Mouse (Mus musculus) gastrocnemius, postnatal 25 days (tissue): Measurements from ENCODE around the gene Entpd1. TPM values are rescaled to one million over a fixed set of nuclear protein-coding genes. Genes with fewer than 3 reads are reported as not detected.

ENCODE experiments used
- DNase-seq: peaks from one replicate; pipeline ENCODE4 v3.0.0; 2022
- total RNA-seq, 2 experiments: library from RNA; stranded (reverse); gene quantifications; 1 replicate in 1 of 2; 2 replicates in 1 of 2; pipeline ENCODE4 v1.2.3; 2021

Entpd1 gene
- total RNA-seq, 2 experiments from 2014 or later: 13.7 to 15.8 TPM

DNA sequence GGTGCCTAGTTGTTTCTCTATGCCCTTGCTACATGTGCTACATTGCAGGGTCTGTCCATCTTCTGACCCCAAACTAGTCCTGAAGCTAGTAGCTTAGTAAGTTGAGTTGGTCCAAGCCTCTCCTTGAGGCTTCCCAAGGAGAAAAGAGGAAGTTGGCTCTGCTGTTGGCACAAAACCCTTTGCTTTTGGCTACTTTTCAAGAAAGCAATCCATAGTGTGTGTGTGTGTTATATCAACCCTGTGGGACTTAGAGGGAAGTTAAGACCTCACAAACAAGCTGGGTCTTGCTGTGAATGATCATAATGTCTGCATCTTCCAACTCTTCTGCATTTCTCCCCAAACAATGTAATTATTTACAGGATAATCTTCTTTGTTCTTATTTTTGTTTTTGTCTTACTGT is 16.8 kb downstream of the Entpd1 start:
- no peak for DNase-seq

DNA sequence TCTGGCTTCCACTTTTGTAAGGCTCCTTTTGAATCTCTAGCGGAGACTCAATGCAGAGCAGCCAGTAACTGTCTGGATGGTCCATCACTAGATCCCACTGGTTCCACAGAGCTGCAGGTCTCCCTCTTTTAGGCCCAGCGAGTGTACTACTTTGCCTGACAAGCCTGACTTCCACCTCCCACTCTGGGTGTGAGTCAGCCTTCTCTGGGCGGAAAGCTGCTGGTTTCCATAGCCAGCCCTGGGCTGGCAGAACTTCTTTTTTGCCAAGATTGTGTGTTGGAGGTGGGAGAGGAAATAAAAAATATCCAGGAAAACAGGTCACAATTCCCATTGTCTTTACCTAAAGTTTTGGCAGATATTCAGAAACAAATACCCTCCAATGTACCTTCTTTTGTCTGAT is 17.9 kb downstream of the Entpd1 start:
- no peak for DNase-seq

DNA sequence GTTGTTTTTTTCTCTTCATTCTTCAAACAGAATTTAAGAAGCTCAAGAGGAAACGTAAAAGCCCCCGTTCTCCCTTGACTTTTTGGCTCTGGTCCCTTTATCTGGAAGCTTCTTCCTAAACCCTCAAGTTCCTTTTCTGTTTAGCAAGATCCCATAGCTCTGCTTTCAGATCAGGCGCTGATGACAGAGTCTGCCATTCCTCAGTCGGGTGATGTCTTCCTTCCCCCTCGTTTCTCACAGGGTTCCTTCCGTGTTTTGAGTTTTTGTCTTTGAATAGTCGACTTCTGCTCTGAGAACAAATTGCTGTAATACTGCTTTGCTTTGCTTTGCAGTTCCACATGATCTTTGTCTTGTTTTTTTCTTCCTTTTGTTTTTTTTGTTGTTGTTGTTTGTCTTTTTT is 18.4 kb downstream of the Entpd1 start:
- no peak for DNase-seq

DNA sequence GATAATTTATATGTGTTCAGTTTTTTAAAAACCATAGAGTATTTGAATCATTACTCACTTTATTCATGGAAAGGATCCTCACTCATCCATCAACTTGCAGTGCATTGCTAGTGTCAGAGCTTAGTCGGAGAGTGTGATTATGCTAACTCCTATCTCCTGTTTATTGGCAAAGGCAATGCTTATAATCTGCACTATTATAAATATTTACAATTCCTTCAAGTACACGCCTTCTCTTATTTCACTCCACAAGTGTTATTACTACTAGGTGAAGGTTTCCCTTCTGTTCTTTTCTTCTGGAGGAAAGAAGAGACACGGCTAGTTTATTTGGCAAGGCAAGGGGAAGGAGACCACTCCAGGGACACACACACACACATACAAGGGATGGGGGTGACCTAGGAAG is 20.0 kb downstream of the Entpd1 start:
- DNase-seq: no peak

DNA sequence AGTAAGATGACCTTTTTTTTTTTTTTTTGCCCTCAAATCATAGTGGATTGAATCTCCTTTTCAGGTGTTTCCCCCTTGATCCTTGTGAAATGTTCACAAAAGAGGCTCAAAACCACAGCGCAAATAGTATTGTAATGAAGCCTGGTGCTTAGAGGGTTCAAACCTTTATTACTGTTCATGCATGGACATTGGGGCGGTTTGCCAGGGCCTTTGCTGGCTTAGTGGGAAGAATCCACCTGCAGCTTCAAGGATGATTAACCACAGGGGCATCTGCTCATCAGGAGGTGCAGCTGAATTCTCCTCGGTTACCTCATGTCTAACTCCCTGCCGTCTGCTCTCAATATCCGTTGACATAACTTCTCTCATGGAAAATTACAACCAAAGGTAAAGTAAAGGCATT is 20.5 kb downstream of the Entpd1 start:
- DNase-seq: no peak

DNA sequence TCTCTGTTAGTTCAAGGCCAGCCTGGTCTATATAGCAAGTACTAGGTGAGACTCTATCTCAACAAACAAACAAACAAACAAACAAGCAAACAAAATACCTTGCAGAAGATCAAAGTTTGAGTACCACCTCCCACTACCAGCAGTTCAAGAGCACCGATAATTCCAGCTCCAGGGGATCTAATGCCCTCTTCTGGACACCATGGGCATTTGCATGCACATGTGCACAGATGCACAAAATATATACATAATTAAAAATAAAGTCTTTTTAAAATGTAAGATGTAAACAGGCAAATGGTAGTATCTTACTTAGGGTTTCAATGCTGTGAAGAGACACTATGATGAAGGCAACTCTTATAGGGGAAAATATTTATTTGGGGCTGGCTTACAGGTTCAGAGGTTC is 21.0 kb downstream of the Entpd1 start:
- DNase-seq: no peak

DNA sequence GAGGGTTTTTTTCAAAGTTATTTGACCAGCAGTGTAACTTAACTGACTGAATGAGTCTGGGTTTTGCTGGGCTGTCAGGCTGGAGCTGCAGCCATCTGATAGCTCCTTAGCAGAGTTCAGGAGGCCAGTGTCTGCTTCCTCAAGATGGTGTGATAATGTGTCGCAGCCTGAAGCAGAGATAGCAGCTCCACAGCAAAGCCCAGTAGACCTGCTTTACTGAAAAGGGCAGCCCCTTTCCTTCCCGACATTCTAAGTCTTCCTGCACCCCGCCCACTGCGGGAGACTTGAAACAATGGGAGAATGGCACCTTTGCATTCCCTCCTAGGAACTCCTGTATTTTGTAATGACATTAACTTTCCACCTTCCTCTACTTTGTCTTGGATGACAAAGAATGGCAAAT is 24.9 kb downstream of the Entpd1 start:
- DNase-seq: peak; percentile 42

DNA sequence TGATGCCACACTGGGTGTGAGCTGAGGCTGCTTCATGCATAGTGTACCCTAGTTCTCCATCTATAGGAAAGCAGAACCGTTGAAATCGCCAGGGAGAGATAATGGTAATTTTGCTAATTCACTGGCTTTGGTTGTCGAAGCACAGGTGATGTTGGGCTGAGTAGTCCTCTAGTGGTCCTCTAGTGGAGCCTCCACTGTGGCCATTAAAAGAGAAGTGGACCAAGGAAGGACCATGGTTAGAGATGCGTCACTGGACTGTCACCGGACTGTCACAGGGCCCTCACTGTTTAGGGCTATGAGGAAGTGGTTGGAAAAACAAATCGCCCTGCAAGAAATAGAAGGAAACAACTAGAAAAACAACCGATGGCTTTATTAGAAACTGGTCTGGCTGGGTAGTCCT is 25.4 kb downstream of the Entpd1 start:
- no peak for DNase-seq

DNA sequence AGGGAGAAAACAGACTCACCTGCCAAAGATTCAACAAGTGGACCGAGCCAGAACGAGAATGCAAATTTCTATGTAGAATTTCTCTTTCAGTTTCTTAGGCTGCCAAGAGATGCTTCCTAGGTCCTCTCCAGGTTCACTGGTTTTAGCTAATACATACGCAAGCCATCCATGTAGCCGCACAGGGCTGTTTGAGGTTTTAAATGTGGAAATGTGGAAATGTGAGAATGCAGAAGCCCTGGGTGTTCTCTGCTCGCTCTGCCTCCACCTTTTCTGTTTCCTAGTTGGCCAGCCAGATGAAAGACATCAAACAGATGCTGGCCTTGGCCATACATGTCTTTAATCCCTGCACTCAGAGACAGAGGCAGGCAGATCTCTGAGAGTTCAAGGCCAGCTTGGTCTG is 26.4 kb downstream of the Entpd1 start:
- DNase-seq: no peak

DNA sequence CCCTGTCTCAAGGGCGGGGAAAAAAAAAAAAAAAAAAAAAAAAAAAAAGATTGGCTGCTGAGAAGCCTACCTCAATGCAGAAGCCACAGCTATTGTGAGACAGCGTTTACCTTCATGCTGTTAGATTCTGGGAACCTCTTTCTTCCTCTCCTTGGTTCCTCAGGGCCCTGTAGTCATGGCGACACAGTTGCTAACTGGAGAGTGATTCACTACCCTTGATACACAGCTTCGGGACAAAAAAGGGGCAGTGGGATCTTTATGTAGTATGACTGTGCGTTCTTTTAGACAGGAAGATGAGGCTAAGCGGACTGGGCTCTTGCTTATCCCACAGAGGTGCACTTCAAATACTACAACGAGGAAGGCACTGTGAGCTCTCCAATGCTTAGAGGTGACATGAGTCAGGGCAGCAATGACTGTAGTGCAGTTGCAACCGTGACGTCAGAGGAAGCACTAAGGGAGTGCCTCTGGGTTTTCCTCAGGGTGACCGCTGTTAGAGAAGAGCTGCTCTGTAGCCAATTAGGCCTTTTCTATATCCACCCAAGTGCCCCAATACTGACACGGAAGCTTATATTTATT is 27.7 kb downstream of the Entpd1 start:
- no peak for DNase-seq

DNA sequence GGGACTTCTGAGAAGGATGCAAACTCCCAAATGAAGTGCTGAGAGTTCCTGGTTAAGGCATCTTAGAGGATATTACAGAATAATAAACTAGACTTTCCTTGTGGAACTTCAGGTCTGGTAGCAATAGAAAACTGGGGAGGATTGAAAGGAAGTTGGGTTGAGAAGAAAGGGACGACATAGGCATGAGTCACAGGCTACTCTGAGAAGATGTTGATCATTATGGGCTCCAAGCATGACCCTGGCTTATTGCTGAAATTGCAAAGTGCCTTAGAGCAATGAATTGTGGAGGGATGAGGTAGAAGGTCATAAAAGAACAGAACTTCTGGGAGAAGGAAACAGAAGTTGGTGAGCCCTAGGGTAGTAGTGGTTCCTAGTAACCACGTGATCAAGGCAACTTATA is 28.6 kb downstream of the Entpd1 start:
- no peak for DNase-seq

DNA sequence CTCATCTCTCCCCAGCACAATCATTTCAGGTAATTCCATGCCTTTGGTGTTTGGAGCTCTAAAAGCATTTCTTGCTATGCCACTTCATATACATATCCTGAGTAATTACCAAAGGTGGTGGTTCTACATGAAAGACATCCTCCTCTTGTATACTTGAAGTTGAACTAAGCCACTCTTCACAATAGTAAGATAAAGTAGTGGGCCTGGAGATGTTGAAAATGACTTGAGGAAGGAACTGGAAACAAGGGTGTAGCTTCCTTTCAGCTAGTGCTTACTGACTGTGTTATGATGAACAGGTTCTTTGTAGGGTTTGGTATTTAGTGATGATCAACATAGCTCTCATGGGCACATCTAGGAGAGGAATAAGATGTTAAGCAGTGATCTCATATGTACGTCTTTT is 31.7 kb downstream of the Entpd1 start:
- no peak for DNase-seq

DNA sequence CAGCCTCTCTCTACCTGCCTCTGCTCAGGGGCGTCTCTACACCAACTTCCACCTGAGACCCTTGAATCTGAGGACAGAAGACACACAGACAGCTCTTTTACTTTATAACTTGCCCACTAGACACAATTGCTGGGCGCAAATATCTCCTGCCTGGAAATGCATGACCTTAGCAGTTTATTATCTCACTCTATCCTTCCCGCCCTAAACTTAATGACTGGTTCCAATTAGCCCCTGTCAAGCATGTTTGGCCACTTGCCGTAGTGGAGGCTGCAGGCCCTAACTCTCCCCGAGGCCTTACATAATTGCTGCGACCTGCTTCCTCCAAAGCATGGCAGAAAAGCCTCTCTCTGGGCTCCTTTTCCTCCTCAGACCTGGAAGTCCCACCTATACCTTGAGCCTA is 34.2 kb downstream of the Entpd1 start:
- DNase-seq: no peak

DNA sequence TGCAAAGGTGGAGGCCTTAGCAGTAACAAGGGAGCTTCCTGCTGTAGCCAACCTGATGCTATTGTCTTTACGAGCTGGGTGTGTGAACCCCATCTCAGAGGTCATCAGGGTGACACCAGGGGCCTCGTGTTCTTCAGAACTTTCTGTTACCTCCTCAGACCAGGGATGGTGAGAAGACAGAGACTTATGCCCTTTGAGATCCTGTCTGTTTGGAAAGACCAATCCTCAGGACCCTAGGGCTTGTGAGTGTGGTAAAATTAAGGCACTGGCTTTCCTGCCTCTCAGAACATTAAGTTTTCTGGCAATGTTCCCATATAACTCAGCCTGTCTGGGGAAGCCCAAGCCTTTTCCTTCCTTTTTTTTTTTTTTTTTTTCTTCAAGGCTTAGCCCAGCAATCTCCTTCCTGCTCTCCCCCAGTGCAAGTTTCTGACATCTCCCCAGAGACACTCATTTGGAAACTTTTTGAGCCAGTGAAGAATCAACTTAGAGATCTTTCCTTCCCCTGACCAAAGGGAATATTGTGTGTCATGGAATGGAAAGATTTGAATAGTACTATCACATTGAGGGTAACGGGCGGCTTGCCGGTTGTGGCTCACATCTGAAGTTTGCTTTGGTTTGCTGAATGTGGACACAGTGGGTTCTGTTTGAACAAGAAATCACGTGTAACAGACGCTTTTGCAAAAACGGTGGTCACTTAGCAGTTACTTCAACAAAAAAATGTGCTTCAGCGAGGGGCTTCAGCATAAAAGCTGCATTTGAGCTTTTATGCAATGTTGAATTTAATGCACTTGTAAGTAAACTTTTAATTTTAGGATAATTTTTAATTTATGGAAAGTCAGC is 35.4 kb downstream of the Entpd1 start:
- peak; percentile 30 for DNase-seq

DNA sequence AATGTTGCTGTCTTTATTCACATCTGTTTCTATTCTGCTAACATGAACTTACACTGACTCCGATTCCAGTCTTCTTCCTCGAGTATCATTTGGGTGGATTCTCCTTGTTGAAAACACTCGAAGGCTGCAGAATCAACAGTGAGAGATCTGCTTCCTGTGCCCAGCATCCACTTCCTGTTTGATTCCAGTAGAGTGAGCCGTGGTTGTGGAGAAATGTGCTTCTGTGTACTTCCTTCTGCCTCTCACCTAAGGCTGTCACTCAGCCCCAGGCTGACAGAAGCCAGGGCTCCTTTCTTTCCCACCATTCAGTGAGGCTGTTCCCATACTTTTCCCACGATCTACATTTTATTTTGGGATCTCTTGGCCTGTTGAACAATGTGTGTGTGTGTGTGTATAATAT is 37.9 kb downstream of the Entpd1 start:
- no peak for DNase-seq

DNA sequence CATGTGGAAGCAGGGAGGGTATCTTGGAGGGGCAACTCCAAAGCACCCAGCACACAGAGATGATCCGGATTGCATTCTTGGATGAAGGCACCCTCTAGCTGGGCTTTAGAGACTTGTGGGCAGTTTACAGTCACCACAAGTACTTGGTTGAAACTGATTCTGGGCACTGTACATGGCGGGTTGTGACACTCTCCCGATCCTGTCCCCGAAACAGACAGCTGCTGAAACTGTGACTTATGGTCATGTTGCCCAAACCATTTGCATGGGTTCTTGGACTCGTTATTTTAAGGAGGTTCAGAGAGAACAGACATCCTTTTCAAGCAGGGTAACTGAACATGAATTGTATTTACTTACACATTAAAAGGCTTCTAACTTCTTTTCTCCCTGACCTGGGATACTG is 44.0 kb downstream of the Entpd1 start:
- DNase-seq: no peak

DNA sequence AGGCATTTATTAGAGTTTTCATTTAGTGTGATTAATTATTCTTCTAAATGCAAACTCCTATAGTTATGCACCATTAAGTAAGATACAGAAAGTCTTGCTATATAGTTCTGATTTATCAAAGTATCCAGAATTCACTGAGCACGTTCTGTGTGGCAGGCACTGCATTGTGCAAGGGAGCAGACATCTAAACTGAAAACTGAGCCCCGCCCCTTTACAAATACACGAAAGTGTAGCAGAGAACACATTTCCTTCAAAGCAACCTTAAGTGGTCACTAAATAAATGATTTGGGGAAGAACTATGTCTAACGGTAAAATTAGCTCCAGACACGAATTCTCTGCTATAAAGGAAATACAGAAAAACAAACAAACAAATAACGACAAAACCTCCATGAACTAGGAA is 46.1 kb downstream of the Entpd1 start:
- no peak for DNase-seq

DNA sequence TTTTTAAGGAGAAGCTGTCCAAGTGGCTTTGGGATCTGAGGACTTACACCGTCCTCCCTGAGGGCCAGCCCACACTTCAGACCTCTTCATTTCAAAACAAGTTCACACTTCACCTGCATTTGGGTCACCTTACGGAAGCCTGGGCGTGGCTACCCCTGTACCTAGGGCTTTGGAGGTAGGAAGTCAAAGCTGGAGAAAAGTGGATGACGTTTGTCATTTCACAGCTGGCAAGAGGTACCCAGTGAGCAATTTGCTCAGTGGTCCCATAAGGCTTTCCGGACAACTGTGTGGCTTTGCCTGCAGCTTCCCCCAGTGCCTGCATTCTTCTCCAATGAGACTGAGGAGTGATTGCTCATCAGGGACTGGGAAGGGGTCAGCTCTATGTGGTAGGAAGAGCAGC is 46.8 kb downstream of the Entpd1 start:
- no peak for DNase-seq

DNA sequence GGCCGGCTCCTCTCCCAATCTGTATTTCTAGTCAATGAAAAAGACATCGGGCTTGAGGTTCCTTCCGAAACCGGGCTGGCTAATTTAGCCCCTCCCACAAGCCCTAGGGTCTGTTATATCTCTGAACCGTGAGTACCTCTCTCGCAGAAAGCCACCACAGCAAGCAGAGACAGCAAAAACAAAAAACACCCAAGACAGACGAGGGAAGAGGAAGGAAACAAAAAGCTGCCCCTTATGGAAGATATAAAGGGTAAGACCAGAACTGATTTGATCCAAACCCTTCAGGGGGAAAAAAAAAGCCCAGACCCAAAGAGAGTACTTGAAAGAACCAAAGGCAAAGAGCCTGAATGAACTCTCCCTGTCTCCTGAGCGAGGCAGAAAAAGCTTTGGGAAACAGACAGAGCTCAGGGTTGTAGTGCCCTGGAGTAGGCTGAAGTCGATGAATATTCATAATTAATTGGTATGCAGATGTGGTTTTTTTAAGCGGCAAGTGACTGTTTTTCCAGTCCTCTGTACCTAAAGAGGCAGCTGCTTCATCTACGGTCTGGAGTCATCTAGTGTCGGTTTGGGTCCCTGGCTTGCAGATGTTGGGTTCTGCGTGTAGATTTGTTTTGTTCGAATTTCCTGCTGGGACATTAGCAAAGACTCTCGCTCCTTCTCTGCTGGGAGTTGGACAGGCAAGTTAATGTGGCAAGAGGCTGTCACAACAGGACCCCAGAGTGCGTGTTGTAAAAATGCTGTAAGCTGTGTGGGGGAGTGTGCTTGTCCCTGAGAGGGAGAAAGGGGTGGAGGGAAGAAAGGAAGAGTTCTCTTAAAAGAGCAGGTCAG is 47.7 kb downstream of the Entpd1 start:
- DNase-seq: no peak

DNA sequence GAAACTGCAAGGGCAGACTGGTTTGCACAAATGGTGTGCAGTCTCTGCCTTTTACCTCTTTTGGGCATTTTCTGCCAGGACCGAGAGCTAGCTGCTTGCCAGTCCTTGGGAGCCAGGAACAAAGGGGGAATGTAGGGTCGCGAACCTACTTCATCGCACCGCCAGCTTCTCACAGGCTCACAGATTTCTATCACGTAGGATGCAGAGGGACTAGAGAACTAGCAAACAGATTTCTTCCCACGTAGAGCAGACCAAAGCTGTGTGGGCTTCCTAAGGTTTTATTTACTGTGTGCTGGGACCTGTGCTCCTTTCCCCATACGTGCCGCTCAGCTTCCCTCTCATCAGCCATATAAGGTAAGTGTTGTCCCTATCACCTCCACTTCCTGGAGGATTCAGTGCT is 48.3 kb downstream of the Entpd1 start:
- no peak for DNase-seq

DNA sequence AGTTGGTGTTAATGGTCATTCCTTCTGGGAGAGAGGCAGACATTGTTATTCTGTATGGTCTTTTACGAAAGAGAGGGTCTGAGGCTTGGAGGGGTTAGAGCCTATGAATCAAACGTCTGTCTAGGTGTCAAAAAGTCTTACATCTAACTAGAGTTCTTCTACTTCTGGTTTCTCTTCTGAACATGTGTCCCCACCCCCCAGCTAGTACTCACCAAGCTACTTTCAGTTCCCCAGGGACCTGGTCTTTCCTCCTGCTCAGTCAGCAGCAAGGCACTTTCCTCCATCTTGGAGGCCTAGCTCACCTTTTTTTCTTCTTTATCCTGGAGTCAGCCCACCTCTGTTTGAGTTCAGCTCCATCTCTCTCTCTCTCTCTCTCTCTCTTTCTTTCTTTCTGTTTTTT is 48.9 kb downstream of the Entpd1 start:
- DNase-seq: no peak

DNA sequence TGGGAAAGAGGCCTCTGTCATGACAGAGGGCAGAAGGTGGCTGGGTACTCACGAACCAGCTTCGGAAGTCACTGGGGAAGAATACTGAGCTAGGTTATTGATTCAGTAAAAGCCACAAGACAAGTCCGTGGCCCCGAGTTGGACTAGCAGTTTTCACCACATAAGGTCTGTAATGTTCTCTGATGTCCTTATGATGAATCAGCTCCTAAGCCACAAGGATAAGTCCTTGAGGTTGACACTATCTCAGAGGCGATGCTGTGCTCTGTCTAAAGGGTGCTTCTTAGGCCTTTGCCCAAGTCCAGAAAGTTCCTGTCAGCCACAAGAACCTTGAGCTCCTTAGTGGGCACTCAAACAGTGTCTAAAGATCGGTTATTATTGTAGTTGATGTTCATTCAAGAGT is 49.7 kb downstream of the Entpd1 start:
- DNase-seq: no peak

DNA sequence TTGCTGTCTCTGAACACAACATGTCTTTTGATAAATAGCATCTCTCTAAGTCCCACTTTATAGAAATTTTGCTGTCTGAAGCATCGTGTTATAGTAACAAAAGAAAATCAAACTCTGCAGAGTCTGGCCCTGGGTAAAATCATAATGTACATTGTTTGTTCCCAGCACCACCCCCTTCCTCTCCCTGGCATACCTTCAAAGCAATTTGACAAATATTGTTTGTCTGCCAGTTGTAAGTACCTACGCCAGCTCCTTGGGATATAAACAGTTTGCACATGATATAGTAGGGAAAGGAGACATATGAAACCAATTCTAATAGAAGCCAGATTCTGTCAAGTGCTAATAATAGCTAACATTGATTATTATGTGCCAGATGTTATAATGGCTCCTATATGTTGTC is 50.6 kb downstream of the Entpd1 start:
- no peak for DNase-seq
